Mouse (Mus musculus): ENCODE measurements around the gene Elmo1. TPM values are rescaled to one million over a fixed set of nuclear protein-coding genes. Genes with fewer than 3 reads are reported as not detected.

Gene Elmo1
- polyA plus RNA-seq, 1 experiment from 2014 or later: 11.9 TPM

- WGBS: 78% methylated on average over 3 of the region's 3 CpGs
- Histone ChIP-seq H3K9me3 (replicated peaks; ENCODE audit: control insufficient read depth, low read length) (no peaks in the 10 kb centered on the region), H3K4me1 (ENCODE audit: control insufficient read depth, insufficient read depth, low read length) (no peaks in the 10 kb centered on the region), H3K4me3 (replicated peaks; ENCODE audit: low read length) (no peak overlapping the region), H3K36me3 (ENCODE audit: control insufficient read depth, insufficient read depth, low read length) (no peaks in the 10 kb centered on the region), H3K27ac (ENCODE audit: low read length) (no peak overlapping the region), H3K27me3 (ENCODE audit: control insufficient read depth, insufficient read depth, low read length) (no peaks in the 10 kb centered on the region), H3K4me2 (ENCODE audit: low read depth, low read length) (no peak overlapping the region), H3K9ac (ENCODE audit: low read length) (no peak overlapping the region)
- ATAC-seq (ENCODE audit: insufficient read depth, low FRiP score): no peak
Observed at GRCm38 (mm10) chr13:20586462-20586861, 496.1 kb downstream of the Elmo1 start.

GRCm38 (mm10) chr13:20590983-20591382 is 500.6 kb downstream of the Elmo1 start:
- Histone ChIP-seq H3K9me3 (replicated peaks; ENCODE audit: control insufficient read depth, low read length) (no peaks in the 10 kb centered on the region), H3K27ac (ENCODE audit: low read length) (no peak overlapping the region), H3K9ac (ENCODE audit: low read length) (no peak overlapping the region), H3K4me3 (replicated peaks; ENCODE audit: low read length) (no peak overlapping the region), H3K36me3 (ENCODE audit: control insufficient read depth, insufficient read depth, low read length) (no peaks in the 10 kb centered on the region), H3K27me3 (ENCODE audit: control insufficient read depth, insufficient read depth, low read length) (no peaks in the 10 kb centered on the region), H3K4me2 (ENCODE audit: low read depth, low read length) (no peak overlapping the region), H3K4me1 (ENCODE audit: control insufficient read depth, insufficient read depth, low read length) (no peaks in the 10 kb centered on the region)
- 70% methylated on average over 4 of the region's 4 CpGs for WGBS
- no peak for ATAC-seq (ENCODE audit: insufficient read depth, low FRiP score)

GRCm38 (mm10) chr13:20597307-20597706 is 506.9 kb downstream of the Elmo1 start:
- no peak for ATAC-seq (ENCODE audit: insufficient read depth, low FRiP score)
- WGBS: 34% methylated on average over 5 of the region's 5 CpGs
- no peaks in the 10 kb centered on the region for H3K36me3 ChIP-seq (ENCODE audit: control insufficient read depth, insufficient read depth, low read length)
- no peak overlapping the region for H3K4me2 ChIP-seq (ENCODE audit: low read depth, low read length)
- H3K4me1 ChIP-seq (ENCODE audit: control insufficient read depth, insufficient read depth, low read length): no peaks in the 10 kb centered on the region
- no peak overlapping the region for H3K27ac ChIP-seq (ENCODE audit: low read length)
- H3K27me3 ChIP-seq (ENCODE audit: control insufficient read depth, insufficient read depth, low read length): no peaks in the 10 kb centered on the region
- no peak overlapping the region for H3K9ac ChIP-seq (ENCODE audit: low read length)
- H3K9me3 ChIP-seq (replicated peaks; ENCODE audit: control insufficient read depth, low read length): no peaks in the 10 kb centered on the region
- H3K4me3 ChIP-seq (replicated peaks; ENCODE audit: low read length): no peak overlapping the region

- Histone ChIP-seq H3K4me2 (ENCODE audit: low read depth, low read length) (no peak overlapping the region), H3K9ac (ENCODE audit: low read length) (no peak overlapping the region)
- 93% methylated on average over 3 of the region's 3 CpGs for WGBS
Observed at GRCm38 (mm10) chr13:20598618-20599017, 508.2 kb downstream of the Elmo1 start.

GRCm38 (mm10) chr13:20600246-20600645 is 509.9 kb downstream of the Elmo1 start:
- no peak for ATAC-seq (ENCODE audit: insufficient read depth, low FRiP score)
- Histone ChIP-seq H3K36me3 (ENCODE audit: control insufficient read depth, insufficient read depth, low read length) (no peaks in the 10 kb centered on the region), H3K9me3 (replicated peaks; ENCODE audit: control insufficient read depth, low read length) (no peaks in the 10 kb centered on the region), H3K4me3 (replicated peaks; ENCODE audit: low read length) (no peak overlapping the region), H3K27ac (ENCODE audit: low read length) (no peak overlapping the region), H3K4me2 (ENCODE audit: low read depth, low read length) (no peak overlapping the region), H3K27me3 (ENCODE audit: control insufficient read depth, insufficient read depth, low read length) (no peaks in the 10 kb centered on the region), H3K4me1 (ENCODE audit: control insufficient read depth, insufficient read depth, low read length) (no peaks in the 10 kb centered on the region), H3K9ac (ENCODE audit: low read length) (no peak overlapping the region)
- 40% methylated on average over 6 of the region's 6 CpGs for WGBS

More at GRCm38 (mm10) chr13:20598618-20599017, 508.2 kb downstream of the Elmo1 start:
- Histone ChIP-seq H3K36me3 (ENCODE audit: control insufficient read depth, insufficient read depth, low read length) (no peaks in the 10 kb centered on the region), H3K27ac (ENCODE audit: low read length) (no peak overlapping the region), H3K4me3 (replicated peaks; ENCODE audit: low read length) (no peak overlapping the region), H3K4me1 (ENCODE audit: control insufficient read depth, insufficient read depth, low read length) (no peaks in the 10 kb centered on the region), H3K27me3 (ENCODE audit: control insufficient read depth, insufficient read depth, low read length) (no peaks in the 10 kb centered on the region), H3K9me3 (replicated peaks; ENCODE audit: control insufficient read depth, low read length) (no peaks in the 10 kb centered on the region)
- ATAC-seq (ENCODE audit: insufficient read depth, low FRiP score): no peak

GRCm38 (mm10) chr13:20601421-20601820 is 511.0 kb downstream of the Elmo1 start:
- no peak overlapping the region for H3K4me2 ChIP-seq (ENCODE audit: low read depth, low read length)
- no peaks in the 10 kb centered on the region for H3K27me3 ChIP-seq (ENCODE audit: control insufficient read depth, insufficient read depth, low read length)
- no peaks in the 10 kb centered on the region for H3K4me1 ChIP-seq (ENCODE audit: control insufficient read depth, insufficient read depth, low read length)
- H3K4me3 ChIP-seq (replicated peaks; ENCODE audit: low read length): no peak overlapping the region
- H3K27ac ChIP-seq (ENCODE audit: low read length): no peak overlapping the region
- no peaks in the 10 kb centered on the region for H3K9me3 ChIP-seq (replicated peaks; ENCODE audit: control insufficient read depth, low read length)
- ATAC-seq (ENCODE audit: insufficient read depth, low FRiP score): no peak
- 59% methylated on average over 1 of the region's 1 CpGs for WGBS
- H3K9ac ChIP-seq (ENCODE audit: low read length): no peak overlapping the region
- H3K36me3 ChIP-seq (ENCODE audit: control insufficient read depth, insufficient read depth, low read length): no peaks in the 10 kb centered on the region

GRCm38 (mm10) chr13:20606891-20607290 is 516.5 kb downstream of the Elmo1 start:
- Histone ChIP-seq H3K36me3 (ENCODE audit: control insufficient read depth, insufficient read depth, low read length) (no peaks in the 10 kb centered on the region), H3K9me3 (replicated peaks; ENCODE audit: control insufficient read depth, low read length) (no peaks in the 10 kb centered on the region), H3K27me3 (ENCODE audit: control insufficient read depth, insufficient read depth, low read length) (no peaks in the 10 kb centered on the region), H3K4me3 (replicated peaks; ENCODE audit: low read length) (no peak overlapping the region), H3K27ac (ENCODE audit: low read length) (no peak overlapping the region), H3K9ac (ENCODE audit: low read length) (no peak overlapping the region), H3K4me1 (ENCODE audit: control insufficient read depth, insufficient read depth, low read length) (no peaks in the 10 kb centered on the region), H3K4me2 (ENCODE audit: low read depth, low read length) (no peak overlapping the region)
- 91% methylated on average over 3 of the region's 3 CpGs for WGBS
- no peak for ATAC-seq (ENCODE audit: insufficient read depth, low FRiP score)

GRCm38 (mm10) chr13:20609003-20609688 is 518.8 kb downstream of the Elmo1 start:
- H3K4me1 ChIP-seq (ENCODE audit: control insufficient read depth, insufficient read depth, low read length): no peaks in the 10 kb centered on the region
- no peak overlapping the region for H3K4me2 ChIP-seq (ENCODE audit: low read depth, low read length)
- no peaks in the 10 kb centered on the region for H3K9me3 ChIP-seq (replicated peaks; ENCODE audit: control insufficient read depth, low read length)
- no peaks in the 10 kb centered on the region for H3K36me3 ChIP-seq (ENCODE audit: control insufficient read depth, insufficient read depth, low read length)
- no peak for ATAC-seq (ENCODE audit: insufficient read depth, low FRiP score)
- H3K9ac ChIP-seq (ENCODE audit: low read length): no peak overlapping the region
- WGBS: 54% methylated on average over 3 of the region's 3 CpGs
- H3K27ac ChIP-seq (ENCODE audit: low read length): no peak overlapping the region
- no peaks in the 10 kb centered on the region for H3K27me3 ChIP-seq (ENCODE audit: control insufficient read depth, insufficient read depth, low read length)
- no peak overlapping the region for H3K4me3 ChIP-seq (replicated peaks; ENCODE audit: low read length)

- Histone ChIP-seq H3K27me3 (ENCODE audit: control insufficient read depth, insufficient read depth, low read length) (no peaks in the 10 kb centered on the region), H3K27ac (ENCODE audit: low read length) (no peak overlapping the region), H3K4me1 (ENCODE audit: control insufficient read depth, insufficient read depth, low read length) (no peaks in the 10 kb centered on the region), H3K9ac (ENCODE audit: low read length) (no peak overlapping the region), H3K4me3 (replicated peaks; ENCODE audit: low read length) (no peak overlapping the region), H3K36me3 (ENCODE audit: control insufficient read depth, insufficient read depth, low read length) (no peaks in the 10 kb centered on the region), H3K9me3 (replicated peaks; ENCODE audit: control insufficient read depth, low read length) (no peaks in the 10 kb centered on the region), H3K4me2 (ENCODE audit: low read depth, low read length) (no peak overlapping the region)
- no peak for ATAC-seq (ENCODE audit: insufficient read depth, low FRiP score)
- WGBS: 79% methylated on average over 10 of the region's 10 CpGs
Observed at GRCm38 (mm10) chr13:20615596-20616469, 525.4 kb downstream of the Elmo1 start.
